ENCODE assay signal across 8 mouse cellular contexts in genomic region chrX:36225777-36226176, GRCm38 (mm10). TPM values are rescaled to one million over a fixed set of nuclear protein-coding genes. Genes with fewer than 3 reads are reported as not detected.
DNase-seq lines count a peak whose midpoint lies in the region; ATAC-seq and TF ChIP-seq lines count a peak whose summit lies in the region.

No protein-coding gene starts in this region.

- H3ac ChIP-seq in C2C12 (ENCODE audit: control insufficient read depth, insufficient read length, low read depth) = no peak overlapping the region

- no peak for ATAC-seq in lung, embryonic 14.5 days (ENCODE audit: insufficient read depth)

- H3K4me1 ChIP-seq in lung, embryonic 14.5 days (ENCODE audit: insufficient read depth) = no peaks in the 10 kb centered on the region

- H3K79me3 ChIP-seq in C2C12 (ENCODE audit: low read depth) = no peaks in the 10 kb centered on the region

- no peaks in the 10 kb centered on the region for H3K27me3 ChIP-seq in C2C12 (ENCODE audit: control insufficient read depth, insufficient read depth, insufficient read length)
- H3K27me3 ChIP-seq in lung, embryonic 14.5 days (ENCODE audit: insufficient read depth, low read length) = no peaks in the 10 kb centered on the region

- H3K9me3 ChIP-seq in lung, embryonic 14.5 days (ENCODE audit: low read depth, low read length) = no peaks in the 10 kb centered on the region

- no peak overlapping the region for H3K4me3 ChIP-seq in C2C12 (ENCODE audit: insufficient read depth, poor library complexity, severe bottlenecking)
- no peak overlapping the region for H3K4me3 ChIP-seq in lung, embryonic 14.5 days (ENCODE audit: low read depth, low read length)

- peak; percentile 2 for TF ChIP-seq CTCF in C2C12 (IDR thresholded peaks at IDR 0.05; ENCODE audit: control insufficient read depth, insufficient read depth, insufficient read length)
- peak; percentile 73 for TF ChIP-seq CTCF in lung, embryonic 14.5 days (IDR thresholded peaks at IDR 0.05; ENCODE audit: low read depth)

- no peaks in the 10 kb centered on the region for H3K79me2 ChIP-seq in C2C12 (ENCODE audit: control insufficient read depth, insufficient read depth)

- H3K36me3 ChIP-seq in C2C12 (ENCODE audit: control insufficient read depth, insufficient read depth) = no peaks in the 10 kb centered on the region
- H3K36me3 ChIP-seq in lung, embryonic 14.5 days (ENCODE audit: insufficient read depth) = no peaks in the 10 kb centered on the region

- WGBS in lung, embryonic 14.5 days = 11% methylated on average over 7 of the region's 7 CpGs

- peak; percentile 66 for DNase-seq in ZHBTc4 (ENCODE audit: low read depth, low spot score)
- DNase-seq in cerebellum, postnatal 25 days = peak; percentile 77 to 88
- DNase-seq in gastrocnemius, adult 8-10 months (ENCODE audit: low spot score in 2 of 2) = peak; percentile 19 to 50
- peak; percentile 88 to 91 for DNase-seq in kidney, postnatal 4 days
- peak; percentile 87 for DNase-seq in lung, embryonic 14.5 days
- peak; percentile 84 for DNase-seq in retina, embryonic 14.5 days (ENCODE audit: low spot score)
- DNase-seq in thymus, postnatal 25 days = peak; percentile 65

- H3K9ac ChIP-seq in lung, embryonic 14.5 days = no peak overlapping the region

- no peak overlapping the region for H3K27ac ChIP-seq in lung, embryonic 14.5 days (ENCODE audit: low read depth)

- no peak overlapping the region for H3K4me2 ChIP-seq in lung, embryonic 14.5 days

TF ChIP-seq in C2C12, 6 proteins besides CTCF, POLR2A, EP300 and RAD21:
- TF ChIP-seq FOSL1 (IDR thresholded peaks at IDR 0.05; ENCODE audit: insufficient read depth, low read length, poor library complexity, severe bottlenecking) = no peak
- no peak for TF ChIP-seq USF1 (IDR thresholded peaks at IDR 0.05; ENCODE audit: low read depth)
- no peak for TF ChIP-seq MYOG (IDR thresholded peaks at IDR 0.05; ENCODE audit: control insufficient read depth, extremely low read depth, insufficient read length)
- TF ChIP-seq CEBPB (IDR thresholded peaks at IDR 0.05; ENCODE audit: low read depth) = no peak
- no peak for TF ChIP-seq MAX (IDR thresholded peaks at IDR 0.05)
- no peak for TF ChIP-seq MYOD1 (IDR thresholded peaks at IDR 0.05; ENCODE audit: control insufficient read depth, insufficient read length, low read depth)

RNA-seq across cellular contexts. Expression of gene Zcchc12, which starts 30.1 kb away (rescaled TPM):
- polyA plus RNA-seq in C2C12 (2012; fragmentation: generic; extraction: Trizol) = 0.02 TPM
- total RNA-seq in gastrocnemius, adult 8-10 months (2022) = not detected
- polyA plus RNA-seq in lung, embryonic 14.5 days (2014; fragmentation: Nextera tagmentation; extraction: Ambion mirVana) = 1.2 and 1.5 TPM in 2 replicates

Comparison
In these comparisons a context has a peak if more than half of its experiments do, and no peak if none do; other contexts are left out.
1. DNase-seq: peak in every context shown above with its lines; median percentile 90 in kidney, postnatal 4 days; 87 in lung, embryonic 14.5 days; 84 in retina, embryonic 14.5 days; 82 in cerebellum, postnatal 25 days; 66 in ZHBTc4; 65 in thymus, postnatal 25 days; 34 in gastrocnemius, adult 8-10 months.